Mouse (Mus musculus): ENCODE measurements around the gene Hoxa9.

GRCm38 (mm10) chr6:52232984-52233545, 2.2 kb upstream of the Hoxa9 start:
- no peak for TF ChIP-seq CTCF (IDR thresholded peaks at IDR 0.05; ENCODE audit: low read depth, low read length)
- no peak for TF ChIP-seq POLR2A (IDR thresholded peaks at IDR 0.05; ENCODE audit: borderline replicate concordance, low read depth, low read length)

Data from bone marrow macrophage, adult 2 months (primary cell).